Mouse (Mus musculus) C2C12 (cell line): ENCODE measurements at regions not wholly inside any gene's neighbourhood (a gene's known extent, or its start where the extent isn't known, plus 50 kb on each side); places are given as distances from the start of the nearest gene placed in this dataset.
A peak's percentile ranks its signal among the peaks of the same experiment; 100 is the strongest.

ENCODE experiments used
- H3K27me3 ChIP-seq: one replicate; pipeline ENCODE4 v1.6.1; 2011; ENCODE audit not compliant: control insufficient read depth, insufficient read depth, insufficient read length
- H3K36me3 ChIP-seq: one replicate; pipeline ENCODE4 v1.6.1; 2011; ENCODE audit not compliant: control insufficient read depth, insufficient read depth
- H3K4me3 ChIP-seq: one replicate; pipeline ENCODE4 v1.5.1; 2011; ENCODE audit warnings: mild to moderate bottlenecking, control low read depth; ENCODE audit not compliant: poor library complexity, insufficient read depth, severe bottlenecking
- H3K79me2 ChIP-seq: one replicate; pipeline ENCODE4 v1.6.1; 2011; ENCODE audit not compliant: control insufficient read depth, insufficient read depth
- H3K79me3 ChIP-seq: one replicate; pipeline ENCODE4 v1.6.1; 2011; ENCODE audit warnings: low read depth, control low read depth
- H3ac ChIP-seq: one replicate; pipeline ENCODE3; 2011; ENCODE audit warnings: low read depth; ENCODE audit not compliant: control insufficient read depth, insufficient read length
- CEBPB ChIP-seq: IDR thresholded peaks from one replicate; pipeline ENCODE4 v1.6.1; 2011; ENCODE audit warnings: low read depth, mild to moderate bottlenecking, control low read depth, moderate library complexity
- CTCF ChIP-seq: IDR thresholded peaks from one replicate; pipeline ENCODE4 v1.5.1; 2011; ENCODE audit not compliant: control insufficient read depth, insufficient read depth, insufficient read length
- FOSL1 ChIP-seq: IDR thresholded peaks from one replicate; pipeline ENCODE4 v1.8.0; 2011; ENCODE audit warnings: mild to moderate bottlenecking, low read length; ENCODE audit not compliant: poor library complexity, insufficient read depth, severe bottlenecking
- MAX ChIP-seq: IDR thresholded peaks from one replicate; pipeline ENCODE4 v1.6.1; 2011; ENCODE audit warnings: mild to moderate bottlenecking, control low read depth
- MYOD1 ChIP-seq: IDR thresholded peaks from one replicate; pipeline ENCODE4 v1.6.1; 2011; ENCODE audit warnings: low read depth; ENCODE audit not compliant: control insufficient read depth, insufficient read length
- MYOG ChIP-seq: IDR thresholded peaks from one replicate; pipeline ENCODE4 v1.6.1; 2011; ENCODE audit not compliant: control insufficient read depth, insufficient read length; ENCODE audit errors: extremely low read depth
- USF1 ChIP-seq: IDR thresholded peaks from one replicate; pipeline ENCODE4 v1.6.1; 2011; ENCODE audit warnings: low read depth, mild to moderate bottlenecking, control low read depth, moderate library complexity

- no peak overlapping the region for H3K4me3 ChIP-seq
- TF ChIP-seq MAX: no peak
- TF ChIP-seq MYOG: no peak
- TF ChIP-seq USF1: no peak
- no peak for TF ChIP-seq CEBPB
- TF ChIP-seq MYOD1: no peak
Measured at GRCm38 (mm10) chr2:12799153-12799925, 124.5 kb upstream of the Pter start.

GRCm38 (mm10) chr2:12802667-12803066, 121.2 kb upstream of the Pter start:
- Histone ChIP-seq H3ac (no peak overlapping the region), H3K4me3 (no peak overlapping the region), H3K79me2 (no peaks in the 10 kb centered on the region), H3K36me3 (no peaks in the 10 kb centered on the region), H3K79me3 (no peaks in the 10 kb centered on the region), H3K27me3 (peaks cover 4% of the 10 kb centered on the region)
- no peak for TF ChIP-seq MAX
- TF ChIP-seq FOSL1: no peak
- no peak for TF ChIP-seq USF1
- TF ChIP-seq MYOD1: no peak
- TF ChIP-seq CEBPB: no peak
- no peak for TF ChIP-seq CTCF
- TF ChIP-seq MYOG: no peak

More at GRCm38 (mm10) chr2:12799153-12799925, 124.5 kb upstream of the Pter start:
- Histone ChIP-seq H3ac (no peak overlapping the region), H3K27me3 (peaks cover 4% of the 10 kb centered on the region), H3K79me3 (no peaks in the 10 kb centered on the region), H3K79me2 (no peaks in the 10 kb centered on the region), H3K36me3 (no peaks in the 10 kb centered on the region)

- H3K79me2 ChIP-seq: no peaks in the 10 kb centered on the region
- H3K36me3 ChIP-seq: no peaks in the 10 kb centered on the region
- no peak overlapping the region for H3ac ChIP-seq
- peaks cover 4% of the 10 kb centered on the region for H3K27me3 ChIP-seq
- TF ChIP-seq MAX (no peak), CEBPB (no peak), USF1 (no peak), MYOG (no peak), CTCF (no peak), MYOD1 (no peak)
- no peak overlapping the region for H3K4me3 ChIP-seq
- H3K79me3 ChIP-seq: no peaks in the 10 kb centered on the region
Measured at GRCm38 (mm10) chr2:12805096-12805495, 118.7 kb upstream of the Pter start.

- TF ChIP-seq MYOD1: no peak
- no peak for TF ChIP-seq CTCF
- no peak for TF ChIP-seq MYOG
- no peak for TF ChIP-seq MAX
- Histone ChIP-seq H3K27me3 (no peaks in the 10 kb centered on the region), H3ac (no peak overlapping the region), H3K4me3 (no peak overlapping the region), H3K79me3 (no peaks in the 10 kb centered on the region), H3K36me3 (no peaks in the 10 kb centered on the region), H3K79me2 (no peaks in the 10 kb centered on the region)
Measured at GRCm38 (mm10) chr2:12808466-12808865, 115.4 kb upstream of the Pter start.

GRCm38 (mm10) chr2:12815339-12815738, 108.5 kb upstream of the Pter start:
- Histone ChIP-seq H3K36me3 (no peaks in the 10 kb centered on the region), H3K27me3 (no peaks in the 10 kb centered on the region), H3K79me2 (no peaks in the 10 kb centered on the region), H3K4me3 (no peak overlapping the region), H3ac (no peak overlapping the region), H3K79me3 (no peaks in the 10 kb centered on the region)
- no peak for TF ChIP-seq CEBPB
- TF ChIP-seq MYOD1: no peak
- TF ChIP-seq FOSL1: no peak
- no peak for TF ChIP-seq USF1
- no peak for TF ChIP-seq CTCF
- no peak for TF ChIP-seq MAX

DNA sequence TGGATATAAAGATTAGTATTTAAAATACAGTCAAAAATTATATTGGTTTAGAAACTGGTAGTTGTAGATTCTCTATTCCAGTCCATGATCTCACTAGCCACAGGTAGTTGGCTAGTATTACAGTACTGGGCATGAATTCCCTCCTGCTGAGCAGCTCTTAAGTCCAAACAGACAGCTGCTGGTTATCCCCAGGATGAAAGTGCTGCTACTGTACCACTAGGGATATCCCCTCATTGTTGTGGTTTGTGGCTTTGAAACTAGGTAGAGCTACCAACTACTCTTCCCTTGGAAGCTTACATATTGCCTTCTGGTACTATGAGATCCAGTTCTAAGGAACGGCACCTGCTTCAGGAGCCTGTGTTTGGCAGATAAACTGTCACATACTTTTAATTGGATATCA, 97.9 kb upstream of the Pter start:
- Histone ChIP-seq H3K36me3 (no peaks in the 10 kb centered on the region), H3K79me2 (no peaks in the 10 kb centered on the region), H3K27me3 (no peaks in the 10 kb centered on the region), H3ac (no peak overlapping the region), H3K79me3 (no peaks in the 10 kb centered on the region), H3K4me3 (no peak overlapping the region)
- peak; percentile 67 for TF ChIP-seq MYOD1
- no peak for TF ChIP-seq MAX
